35 mouse cellular contexts compared by ENCODE assay signal in the genomic region with DNA sequence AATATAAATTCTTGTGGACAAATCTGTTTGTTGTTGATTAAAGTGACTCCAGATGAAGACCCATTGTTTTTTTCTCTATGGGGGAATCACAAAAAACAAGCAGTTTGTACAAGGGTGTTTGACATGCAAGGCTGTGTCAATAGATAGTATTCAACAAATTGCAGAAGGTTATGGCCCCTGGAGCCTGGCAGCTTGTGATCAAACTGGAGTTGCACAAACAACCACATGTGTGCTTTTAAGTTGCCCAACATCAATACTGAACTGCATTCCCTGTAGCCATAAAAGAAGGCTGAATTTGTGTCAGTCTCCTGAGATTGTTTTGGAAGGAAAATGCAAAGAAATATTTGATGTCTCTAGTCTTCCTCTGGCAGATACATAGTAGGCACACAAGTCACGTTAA.
"Had no signal": no experiment of that assay in that cellular context is flagged by ENCODE, and none has a peak within 500 bp of the region (broad histone marks: within the 10 kb centered on the region; RNA-seq: fewer than 3 reads in every experiment).

No protein-coding gene starts in this region.

- H3K4me1 ChIP-seq: heart, embryonic 10.5 days; heart, embryonic 12.5 days; heart, embryonic 13.5 days; heart, embryonic 15.5 days; hindbrain, embryonic 10.5 days; hindbrain, embryonic 12.5 days; hindbrain, embryonic 13.5 days; hindbrain, embryonic 15.5 days; intestine, embryonic 15.5 days; kidney, embryonic 15.5 days had no signal

- H3K4me2 ChIP-seq: heart, embryonic 11.5 days; heart, embryonic 12.5 days; heart, embryonic 13.5 days; heart, embryonic 15.5 days; hindbrain, embryonic 12.5 days; hindbrain, embryonic 13.5 days; hindbrain, embryonic 14.5 days; hindbrain, embryonic 15.5 days; intestine, embryonic 15.5 days; kidney, embryonic 15.5 days had no signal

- H3K27ac ChIP-seq: heart, embryonic 10.5 days; heart, embryonic 13.5 days; heart, embryonic 15.5 days; hindbrain, embryonic 10.5 days; hindbrain, embryonic 12.5 days; hindbrain, embryonic 13.5 days; hindbrain, embryonic 14.5 days; hindbrain, embryonic 15.5 days; hindbrain, postnatal 0 days; intestine, embryonic 15.5 days; kidney, embryonic 15.5 days; kidney, postnatal 0 days; layer of hippocampus, adult 2 months had no signal

- H3K36me3 ChIP-seq: heart, embryonic 10.5 days; heart, embryonic 12.5 days; heart, embryonic 13.5 days; heart, embryonic 15.5 days; hindbrain, embryonic 10.5 days; hindbrain, embryonic 12.5 days; hindbrain, embryonic 13.5 days; hindbrain, embryonic 15.5 days; intestine, embryonic 15.5 days; kidney, embryonic 15.5 days had no signal

- H3K4me3 ChIP-seq: heart, embryonic 10.5 days; heart, embryonic 12.5 days; heart, embryonic 13.5 days; heart, embryonic 15.5 days; hindbrain, embryonic 10.5 days; hindbrain, embryonic 12.5 days; hindbrain, embryonic 13.5 days; hindbrain, embryonic 15.5 days; intestine, embryonic 15.5 days; kidney, embryonic 15.5 days; layer of hippocampus, adult 2 months had no signal

- H3K9me3 ChIP-seq: heart, embryonic 10.5 days; heart, embryonic 12.5 days; heart, embryonic 13.5 days; heart, embryonic 15.5 days; hindbrain, embryonic 10.5 days; hindbrain, embryonic 12.5 days; hindbrain, embryonic 13.5 days; hindbrain, embryonic 15.5 days; intestine, embryonic 15.5 days; kidney, embryonic 15.5 days had no signal

- ATAC-seq: hindbrain, embryonic 16.5 days; hindbrain, postnatal 0 days; inflammation-experienced regulatory T-cells, adult 6 months; intestine, embryonic 15.5 days; intestine, embryonic 16.5 days; intestine, postnatal 0 days had no signal

- H3K9ac ChIP-seq: heart, embryonic 12.5 days; heart, embryonic 13.5 days; heart, embryonic 15.5 days; hindbrain, embryonic 12.5 days; hindbrain, embryonic 13.5 days; hindbrain, embryonic 14.5 days; hindbrain, embryonic 15.5 days; intestine, embryonic 15.5 days; kidney, embryonic 15.5 days had no signal

- H3K27me3 ChIP-seq: heart, embryonic 12.5 days; heart, embryonic 13.5 days; heart, embryonic 15.5 days; hindbrain, embryonic 12.5 days; hindbrain, embryonic 13.5 days; hindbrain, embryonic 15.5 days; intestine, embryonic 15.5 days; kidney, embryonic 15.5 days had no signal

- DNase-seq: heart, postnatal 10 days; heart, postnatal 14 days; heart, postnatal 36 days; heart, postnatal 4 days; kidney, adult 11 months; kidney, adult 18-20 months; kidney, adult 2 months; kidney, adult 8-10 months; kidney, adult 9 months; kidney, postnatal 10 days; kidney, postnatal 14 days; kidney, postnatal 25 days; kidney, postnatal 36 days; kidney, postnatal 4 days; layer of hippocampus, adult 9-11 months; layer of hippocampus, postnatal 36 days had no signal
